Mouse (Mus musculus) erythroblast, embryonic 14.5 days (primary cell): ENCODE results near the gene Grm2.

Experiments used
- GATA1 ChIP-seq: IDR thresholded peaks from 2 replicates; pipeline ENCODE4 v1.6.1; 2012; ENCODE audit warnings: low read length, inconsistent platforms, mixed read lengths
- TAL1 ChIP-seq: IDR thresholded peaks from 3 replicates; pipeline ENCODE4 v1.6.1; 2012; ENCODE audit warnings: low read length, inconsistent platforms, mixed read lengths

DNA sequence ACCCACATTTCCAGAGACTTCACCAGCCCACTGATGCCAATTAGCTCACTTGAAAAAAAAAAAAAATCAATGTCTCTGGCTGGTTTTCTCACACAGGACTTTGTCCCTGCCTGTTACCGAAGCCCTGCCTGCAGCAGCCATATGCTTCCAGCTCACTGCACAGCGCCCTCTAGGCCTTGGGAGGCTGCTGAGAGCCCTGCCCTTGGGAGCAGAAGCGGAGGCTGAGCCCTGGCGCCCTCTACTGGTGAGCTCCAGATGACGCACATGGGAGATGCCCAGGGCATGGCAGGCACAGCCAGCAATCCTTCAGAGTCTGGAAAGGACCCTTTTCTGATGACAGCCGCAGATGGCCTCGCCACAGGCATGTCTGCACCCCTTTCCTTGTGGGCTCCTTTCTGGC, 12.8 kb downstream of the Grm2 start:
- TF ChIP-seq TAL1 (no peak), GATA1 (no peak)
